Mouse (Mus musculus) B cell, adult (primary cell): ENCODE measurements around the gene Rab2b. TPM values are rescaled to one million over a fixed set of nuclear protein-coding genes. Genes with fewer than 3 reads are reported as not detected.

Experiments
- total RNA-seq: library from RNA; stranded (reverse); gene quantifications from 4 replicates; pipeline ENCODE4 v1.2.4, GENCODE M21; 2023; ENCODE audit not compliant: inconsistent age

The Rab2b gene
- total RNA-seq = 18.0 to 20.2 TPM (median 19.3 TPM) in 4 replicates

DNA sequence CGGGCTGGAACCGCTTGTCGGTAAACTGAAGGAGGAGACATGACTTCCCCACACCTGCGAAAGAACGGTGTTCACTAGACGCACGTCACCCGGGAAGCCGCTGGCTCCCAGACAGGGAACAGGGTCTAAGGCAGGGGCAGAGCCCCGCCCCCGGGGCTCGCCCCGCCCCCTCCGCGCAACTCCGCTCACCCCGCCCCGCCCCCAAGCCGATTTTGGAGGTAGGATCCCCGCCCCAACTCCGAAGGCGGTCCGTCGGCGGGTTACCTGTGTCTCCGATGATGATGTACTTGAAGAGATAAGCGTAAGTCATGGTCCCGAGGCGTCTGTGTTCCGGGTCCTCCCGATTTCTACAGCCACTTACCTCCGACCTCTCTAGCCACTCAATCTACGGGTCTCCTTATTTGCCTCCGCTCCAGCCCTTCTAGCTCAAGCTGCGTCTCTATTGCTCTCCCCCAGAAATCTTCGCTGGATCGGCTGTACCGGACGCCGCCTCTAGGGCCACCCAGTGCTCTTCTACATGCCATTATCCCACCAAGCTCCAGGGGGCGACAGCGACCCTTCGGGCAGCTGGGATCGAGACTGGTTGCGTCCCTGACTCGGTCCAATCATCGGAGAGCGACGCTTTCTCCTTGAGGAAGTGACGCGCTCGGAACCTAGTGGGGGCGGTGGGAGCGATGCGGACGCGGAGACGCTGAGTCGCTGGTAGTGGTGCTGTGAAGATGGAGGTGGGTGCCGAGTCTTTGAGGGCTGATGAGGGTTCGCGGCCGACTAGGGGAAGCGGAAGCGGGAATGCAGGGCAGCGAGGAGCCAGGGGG lies at the start of gene Rab2b, which contains the start of gene Tox4:
TSS of gene Rab2b (minus strand) at position 614 of the 815 bp plus-strand sequence.
TSS of gene Tox4 (plus strand) at position 215 of the 815 bp plus-strand sequence.

DNA sequence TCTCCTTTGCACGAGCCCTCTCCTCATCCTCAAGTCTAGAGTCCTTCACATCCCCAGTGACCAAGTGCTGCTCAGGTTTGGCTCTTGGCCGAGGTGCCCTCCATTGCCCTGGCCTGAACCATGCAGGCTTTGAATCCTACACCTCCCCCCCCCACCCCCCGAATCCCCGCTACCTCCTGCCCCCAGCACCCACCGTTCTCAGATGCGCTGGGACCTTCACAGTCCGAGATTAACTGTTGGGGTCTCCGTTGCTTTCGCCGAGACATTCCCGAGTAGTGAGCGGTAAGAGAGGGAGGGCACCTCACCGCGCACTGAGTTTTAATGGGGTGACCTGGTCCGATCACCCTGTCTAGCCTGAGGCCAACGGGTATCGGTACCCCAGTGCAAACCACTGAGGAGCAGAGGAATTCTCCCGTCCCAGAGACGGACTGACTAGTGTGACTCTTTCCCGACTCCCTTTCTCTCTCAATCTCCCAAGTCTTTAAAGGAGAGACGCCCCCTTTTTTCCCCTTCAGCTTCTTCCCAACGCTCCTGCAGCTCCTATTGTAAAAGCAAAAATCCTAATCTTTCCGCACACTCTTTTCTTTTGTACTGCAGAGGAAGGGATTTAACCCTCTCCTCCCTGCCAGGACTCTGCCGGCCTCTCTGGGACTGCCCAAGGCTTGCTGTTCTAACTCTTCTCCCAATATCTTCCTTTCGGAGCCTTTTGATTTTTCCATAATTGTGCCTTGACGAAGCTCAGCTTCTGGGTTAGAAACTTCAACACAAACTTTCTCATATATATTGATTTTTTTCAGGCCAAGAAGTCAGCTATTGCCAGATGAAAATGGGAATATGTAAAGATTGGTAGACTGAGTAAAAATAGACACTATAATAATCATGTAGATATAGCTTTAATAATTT lies 48.8 kb upstream of the Rab2b start, which contains the start of gene Sall2:
TSS of gene Sall2 (minus strand) at position 853 of the 903 bp plus-strand sequence.

DNA sequence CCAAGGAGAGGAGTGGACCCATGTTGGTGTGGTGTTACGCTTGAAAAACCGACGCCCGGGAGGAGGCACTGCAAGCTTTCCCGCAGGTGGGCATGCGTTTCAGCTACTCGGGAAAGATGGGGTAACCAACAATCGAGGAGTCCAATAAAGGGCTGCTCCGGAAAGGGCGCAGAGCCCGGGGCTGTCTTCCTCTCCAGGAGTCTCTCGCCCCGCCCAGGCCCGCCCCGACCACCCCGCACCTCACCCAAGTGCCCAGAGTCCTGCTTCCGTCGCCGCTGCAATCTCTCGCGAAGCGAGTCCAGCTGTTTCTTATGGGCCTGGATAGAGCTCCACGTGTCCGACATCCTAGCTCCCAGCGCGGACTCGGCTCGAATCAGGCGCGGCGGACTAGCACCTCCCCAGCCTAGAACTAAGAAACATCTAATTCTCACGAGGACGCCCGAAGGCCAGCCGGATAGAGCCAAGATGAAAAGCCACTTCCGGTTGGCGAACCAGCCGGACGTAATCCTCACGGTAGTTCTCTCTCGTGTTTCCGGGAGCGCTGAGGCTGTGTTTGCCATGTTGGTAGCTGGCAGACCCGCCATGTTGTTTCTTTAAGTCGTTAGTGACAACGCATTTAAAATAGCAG lies 25.4 kb upstream of the Rab2b start, which contains the start of gene Mettl3:
TSS of gene Mettl3 (minus strand) at position 485 of the 628 bp plus-strand sequence.

DNA sequence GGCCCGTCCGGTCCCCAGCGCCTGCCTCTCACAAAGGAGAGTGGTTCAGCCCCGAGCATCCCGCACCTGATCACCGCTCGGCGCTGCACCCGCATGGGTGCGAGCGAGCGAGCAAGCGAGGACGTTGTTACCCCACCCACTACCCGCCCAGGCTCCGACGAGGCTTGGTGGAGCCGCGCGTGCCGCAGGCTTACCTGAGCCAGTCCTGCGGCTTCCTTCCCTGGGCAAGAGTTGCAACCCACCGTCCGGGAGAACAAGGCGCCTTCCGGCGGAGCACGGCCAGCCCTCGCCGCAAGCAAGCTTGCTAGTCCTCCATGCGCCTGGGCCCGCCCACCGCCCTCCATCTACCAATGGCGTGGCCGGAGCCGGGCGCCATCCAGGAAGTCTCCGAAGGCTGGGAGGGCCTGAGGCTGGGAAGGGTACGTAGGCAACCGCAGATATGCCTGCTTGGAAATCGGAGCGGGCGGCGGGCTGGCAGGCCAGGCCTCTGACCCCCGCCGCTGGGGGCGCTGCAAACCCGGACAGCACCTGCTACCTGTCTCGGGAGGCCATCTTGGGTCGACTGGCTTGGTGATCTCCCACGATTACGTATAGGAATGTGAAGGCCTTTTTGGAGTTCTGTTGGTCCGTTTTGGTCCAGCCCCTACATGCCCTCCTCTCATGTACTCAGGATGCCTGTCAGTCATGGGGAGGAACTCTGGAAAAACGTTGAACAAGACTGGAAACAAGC lies 21.7 kb downstream of the Rab2b start, which contains the start of gene Chd8:
TSS of gene Chd8 (minus strand) at position 297 of the 730 bp plus-strand sequence.

Other genes with a start within 250 kb of the Rab2b start
- gene Olfr221, start 237.1 kb downstream of the Rab2b start, total RNA-seq = not detected in 4 replicates
- 384 to 438 TPM (median 406 TPM) in 4 replicates for gene Hnrnpc, start 175.5 kb downstream of the Rab2b start, total RNA-seq
- gene Rpgrip1, start 168.8 kb downstream of the Rab2b start, total RNA-seq = 29.6 to 42.1 TPM (median 32.4 TPM) in 4 replicates
- gene Supt16, start 82.1 kb downstream of the Rab2b start, total RNA-seq = 73.4 to 77.5 TPM (median 74.6 TPM) in 4 replicates
- 287 to 302 TPM (median 291 TPM) in 4 replicates for gene Chd8, start 21.8 kb downstream of the Rab2b start, total RNA-seq
- 107 to 135 TPM (median 120 TPM) in 4 replicates for gene Tox4, start 399 bp downstream of the Rab2b start, total RNA-seq
- gene Mettl3, start 25.6 kb upstream of the Rab2b start, total RNA-seq = 63.1 to 65.7 TPM (median 64.2 TPM) in 4 replicates
- gene Sall2, start 49.2 kb upstream of the Rab2b start, total RNA-seq = 0.13 to 0.21 TPM (median 0.20 TPM) in 4 replicates
- not detected in 4 replicates for gene Olfr1513, start 76.9 kb upstream of the Rab2b start, total RNA-seq
- gene Olfr1512, start 99.6 kb upstream of the Rab2b start, total RNA-seq = not detected in 4 replicates
- not detected in 4 replicates for gene Olfr1511, start 117.8 kb upstream of the Rab2b start, total RNA-seq
- gene Olfr1510, start 134.8 kb upstream of the Rab2b start, total RNA-seq = not detected in 4 replicates
- not detected in 4 replicates for gene Olfr1509, start 163.4 kb upstream of the Rab2b start, total RNA-seq
- not detected in 4 replicates for gene Olfr1508, start 187.9 kb upstream of the Rab2b start, total RNA-seq
- gene Olfr1507, start 216.2 kb upstream of the Rab2b start, total RNA-seq = not detected in 4 replicates